Mouse (Mus musculus): Measurements from ENCODE around the gene Glce.

DNA sequence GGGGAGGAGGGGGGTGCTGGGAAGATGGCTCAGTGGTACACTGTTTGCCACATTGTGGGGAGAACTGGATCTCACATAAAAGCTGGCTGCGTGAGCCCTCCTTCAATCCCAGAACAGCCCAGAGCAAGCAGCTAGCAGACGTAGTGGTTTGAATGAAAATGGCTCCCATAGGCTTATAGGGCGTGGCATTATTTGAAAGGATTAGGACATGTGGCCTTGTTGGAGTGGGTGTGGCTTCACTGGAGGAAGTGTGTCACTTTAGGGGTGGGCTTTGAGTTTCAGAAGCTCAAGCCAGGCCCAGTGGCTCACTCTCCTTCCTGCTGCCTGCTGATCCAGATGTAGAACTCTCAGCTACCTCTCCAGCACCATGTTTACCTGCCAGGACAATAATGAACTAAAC, 90.2 kb downstream of the Glce start:
- TF ChIP-seq POLR2A (IDR thresholded peaks at IDR 0.05; ENCODE audit: insufficient read depth, low read depth, low read length) (no peak), CTCF (IDR thresholded peaks at IDR 0.05; ENCODE audit: insufficient read depth, low read depth, low read length) (no peak)
